Mouse (Mus musculus): ENCODE results near the gene Clec2g. TPM values are rescaled to one million over a fixed set of nuclear protein-coding genes. Genes with fewer than 3 reads are reported as not detected.
"Not testable (repeated sequence)": the region's sequence is repeated elsewhere in the genome, so short reads cannot be mapped to it uniquely, and the experiment has no call there.

Gene Clec2g
- polyA plus RNA-seq, 1 experiment from 2014 or later = not detected

DNA sequence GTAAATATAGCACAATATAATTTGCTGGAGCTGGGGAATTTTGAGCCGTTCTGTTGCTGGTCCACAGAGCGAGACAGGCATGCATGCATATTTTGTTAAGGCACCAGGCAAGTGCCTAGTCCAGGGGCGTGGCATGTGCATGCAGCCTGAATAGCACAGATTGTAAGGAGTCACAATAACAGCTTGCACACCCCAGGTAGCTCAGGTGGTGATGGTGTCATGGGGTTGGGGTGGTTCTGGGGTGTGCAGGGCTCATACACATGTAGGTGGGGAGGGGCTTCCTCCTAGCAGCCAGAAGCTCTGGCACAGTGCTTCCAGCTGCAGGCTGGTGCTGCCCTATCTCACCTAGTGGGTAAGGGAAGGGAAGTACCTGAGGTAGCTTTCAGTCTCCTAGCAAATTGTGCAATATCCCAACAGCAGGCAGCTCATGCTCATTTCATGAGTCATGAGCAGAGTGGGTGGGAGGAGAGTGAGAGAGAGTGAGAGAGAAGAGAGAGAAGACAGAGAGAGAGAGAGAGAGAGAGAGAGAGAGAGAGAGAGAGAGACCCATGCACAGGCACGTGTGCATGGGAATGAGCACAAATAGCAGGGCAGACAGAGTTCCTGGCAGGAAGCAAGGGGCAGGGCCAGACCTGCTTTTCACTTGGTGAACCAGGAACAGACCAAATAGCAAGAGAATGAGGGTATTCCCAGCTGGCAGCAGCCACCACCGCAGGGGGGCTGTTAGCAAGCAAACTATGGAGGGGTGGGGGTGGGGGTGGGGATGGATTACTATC lies 7.7 kb downstream of the Clec2g start:
- no peak overlapping the region for H3K4me2 ChIP-seq
- peaks cover 7% of the 10 kb centered on the region for H3K9me3 ChIP-seq
- no peak overlapping the region for H3K9ac ChIP-seq
- H3K36me3 ChIP-seq (replicated peaks) = no peaks in the 10 kb centered on the region
- H3K4me1 ChIP-seq = no peaks in the 10 kb centered on the region
- ATAC-seq (ENCODE audit: low FRiP score) = no peak
- no peaks in the 10 kb centered on the region for H3K27me3 ChIP-seq
- H3K27ac ChIP-seq = no peak overlapping the region
- no peak overlapping the region for H3K4me3 ChIP-seq (replicated peaks)
- WGBS = 77% methylated on average over 5 of the region's 5 CpGs

- H3K27me3 ChIP-seq = no peaks in the 10 kb centered on the region
- no peak for ATAC-seq (ENCODE audit: low FRiP score)
- H3K4me3 ChIP-seq (replicated peaks) = no peak overlapping the region
- peaks cover 7% of the 10 kb centered on the region for H3K9me3 ChIP-seq
- H3K36me3 ChIP-seq (replicated peaks) = no peaks in the 10 kb centered on the region
- no peak overlapping the region for H3K27ac ChIP-seq
- WGBS = 83% methylated on average over 3 of the region's 3 CpGs
- no peak overlapping the region for H3K4me2 ChIP-seq
- no peaks in the 10 kb centered on the region for H3K4me1 ChIP-seq
- H3K9ac ChIP-seq = no peak overlapping the region
Observed at GRCm38 (mm10) chr6:128945564-128945963, 11.4 kb downstream of the Clec2g start.

GRCm38 (mm10) chr6:128961110-128961509 lies 26.9 kb downstream of the Clec2g start:
- no peaks in the 10 kb centered on the region for H3K36me3 ChIP-seq (replicated peaks)
- no peak overlapping the region for H3K4me2 ChIP-seq
- no peaks in the 10 kb centered on the region for H3K9me3 ChIP-seq
- ATAC-seq (ENCODE audit: low FRiP score) = no peak
- no peaks in the 10 kb centered on the region for H3K4me1 ChIP-seq
- no peak overlapping the region for H3K27ac ChIP-seq
- no peak overlapping the region for H3K9ac ChIP-seq
- no peaks in the 10 kb centered on the region for H3K27me3 ChIP-seq
- WGBS = 91% methylated on average over 1 of the region's 1 CpGs
- no peak overlapping the region for H3K4me3 ChIP-seq (replicated peaks)

DNA sequence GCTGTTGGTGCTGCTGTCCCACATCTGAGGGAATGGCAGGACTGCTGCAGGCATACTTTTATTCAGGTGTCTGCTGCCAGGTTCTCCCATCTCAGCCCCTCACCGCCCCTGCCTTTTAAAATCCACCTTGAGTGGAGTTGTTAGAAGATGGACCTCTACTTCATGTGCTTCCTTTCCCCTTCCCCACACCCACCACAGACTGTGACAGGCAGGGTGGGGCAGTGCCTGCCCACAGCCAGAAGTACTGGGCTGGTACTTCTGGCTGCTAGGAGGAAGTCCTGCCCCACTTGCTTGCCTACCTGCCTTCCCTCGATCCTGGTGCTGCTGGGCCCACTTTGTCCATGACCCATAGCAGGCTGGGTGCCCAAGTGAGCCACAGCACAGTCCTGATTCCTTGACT lies 27.9 kb downstream of the Clec2g start:
- H3K4me2 ChIP-seq; H3K27ac ChIP-seq; H3K4me3 ChIP-seq (replicated peaks); H3K36me3 ChIP-seq (replicated peaks); H3K9me3 ChIP-seq; H3K4me1 ChIP-seq; H3K9ac ChIP-seq; H3K27me3 ChIP-seq; ATAC-seq (ENCODE audit: low FRiP score): not testable (repeated sequence)
- WGBS = 94% methylated on average over 2 of the region's 2 CpGs

GRCm38 (mm10) chr6:128964519-128964918 lies 30.3 kb downstream of the Clec2g start:
- Histone ChIP-seq H3K4me2 (no peak overlapping the region), H3K9ac (no peak overlapping the region), H3K4me3 (replicated peaks) (no peak overlapping the region), H3K9me3 (no peaks in the 10 kb centered on the region), H3K27ac (no peak overlapping the region), H3K27me3 (no peaks in the 10 kb centered on the region), H3K4me1 (no peaks in the 10 kb centered on the region), H3K36me3 (replicated peaks) (no peaks in the 10 kb centered on the region)
- ATAC-seq (ENCODE audit: low FRiP score) = no peak

- H3K4me1 ChIP-seq = no peaks in the 10 kb centered on the region
- no peaks in the 10 kb centered on the region for H3K27me3 ChIP-seq
- no peak overlapping the region for H3K9ac ChIP-seq
- ATAC-seq (ENCODE audit: low FRiP score) = no peak
- no peak overlapping the region for H3K27ac ChIP-seq
- H3K4me2 ChIP-seq = no peak overlapping the region
- H3K9me3 ChIP-seq = no peaks in the 10 kb centered on the region
- H3K36me3 ChIP-seq (replicated peaks) = no peaks in the 10 kb centered on the region
- H3K4me3 ChIP-seq (replicated peaks) = no peak overlapping the region
Observed at GRCm38 (mm10) chr6:128968463-128968862, 34.3 kb downstream of the Clec2g start.

DNA sequence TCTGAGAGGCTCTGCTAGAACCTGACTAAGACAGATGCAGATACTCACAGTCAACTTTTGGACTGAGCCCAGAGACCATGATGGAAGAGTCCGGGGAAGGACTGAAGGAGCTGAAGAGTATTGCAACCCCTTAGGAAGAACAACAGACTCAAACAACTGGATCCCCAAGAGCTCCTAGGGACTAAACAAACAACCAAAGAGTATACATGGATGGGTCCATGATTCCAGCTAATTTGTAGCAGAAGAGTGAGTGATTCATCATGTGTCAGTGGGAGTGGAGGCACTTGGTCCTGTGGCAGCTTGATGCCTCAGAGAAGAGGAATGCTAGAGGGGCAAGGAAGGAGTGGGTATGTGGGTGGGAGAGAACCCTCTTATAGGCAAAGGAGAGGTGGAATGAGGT lies 35.6 kb downstream of the Clec2g start:
- no peak overlapping the region for H3K27ac ChIP-seq
- H3K36me3 ChIP-seq (replicated peaks) = no peaks in the 10 kb centered on the region
- ATAC-seq (ENCODE audit: low FRiP score) = no peak
- H3K4me3 ChIP-seq (replicated peaks) = no peak overlapping the region
- no peaks in the 10 kb centered on the region for H3K4me1 ChIP-seq
- H3K27me3 ChIP-seq = no peaks in the 10 kb centered on the region
- no peaks in the 10 kb centered on the region for H3K9me3 ChIP-seq
- no peak overlapping the region for H3K4me2 ChIP-seq
- no peak overlapping the region for H3K9ac ChIP-seq
- WGBS = 96% methylated on average over 1 of the region's 1 CpGs

- ATAC-seq (ENCODE audit: low FRiP score); H3K27ac ChIP-seq: not testable (repeated sequence)
- 96% methylated on average over 20 of the region's 20 CpGs for WGBS
Observed at GRCm38 (mm10) chr6:128970508-128971393, 36.6 kb downstream of the Clec2g start.

DNA sequence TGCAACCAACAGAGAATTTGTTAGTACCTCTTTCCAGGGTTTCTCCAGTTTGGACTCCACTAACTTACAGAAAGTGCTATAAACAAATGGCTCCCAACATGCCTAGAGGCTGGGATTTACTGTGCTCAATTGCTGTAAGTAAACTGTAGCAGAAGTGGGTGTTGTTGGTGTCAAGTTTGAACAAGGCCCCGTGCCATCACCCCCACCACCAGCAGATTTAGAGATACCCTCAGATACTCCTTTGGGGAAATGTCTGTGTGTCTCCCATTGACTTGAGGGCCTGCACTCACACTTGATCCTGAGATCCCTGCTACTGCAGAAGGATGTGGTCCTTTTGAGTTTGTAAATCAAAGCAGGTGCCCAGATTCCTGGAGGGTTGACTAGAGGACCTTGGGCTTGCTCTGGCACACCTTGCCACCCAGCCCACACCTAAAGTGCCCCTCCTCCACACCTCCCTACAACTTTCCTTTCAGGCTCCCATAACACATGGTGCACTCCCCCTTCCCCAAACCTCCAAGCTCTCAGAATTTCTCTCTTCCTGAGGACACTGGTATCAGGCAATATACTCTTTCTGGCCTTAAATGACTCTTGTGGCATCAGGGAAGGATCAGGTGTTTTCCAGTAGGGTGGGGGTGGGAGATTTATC lies 37.3 kb downstream of the Clec2g start:
- no peak overlapping the region for H3K4me2 ChIP-seq
- H3K4me3 ChIP-seq (replicated peaks) = no peak overlapping the region
- H3K9me3 ChIP-seq = no peaks in the 10 kb centered on the region
- H3K9ac ChIP-seq = no peak overlapping the region
- WGBS = 76% methylated on average over 1 of the region's 1 CpGs
- ATAC-seq (ENCODE audit: low FRiP score) = no peak
- H3K36me3 ChIP-seq (replicated peaks) = no peaks in the 10 kb centered on the region
- no peak overlapping the region for H3K27ac ChIP-seq
- H3K27me3 ChIP-seq = no peaks in the 10 kb centered on the region
- H3K4me1 ChIP-seq = no peaks in the 10 kb centered on the region

More at GRCm38 (mm10) chr6:128970508-128971393, 36.6 kb downstream of the Clec2g start:
- not testable (repeated sequence) for H3K9me3 ChIP-seq; H3K4me2 ChIP-seq; H3K9ac ChIP-seq; H3K4me3 ChIP-seq (replicated peaks); H3K27me3 ChIP-seq; H3K4me1 ChIP-seq; H3K36me3 ChIP-seq (replicated peaks)

DNA sequence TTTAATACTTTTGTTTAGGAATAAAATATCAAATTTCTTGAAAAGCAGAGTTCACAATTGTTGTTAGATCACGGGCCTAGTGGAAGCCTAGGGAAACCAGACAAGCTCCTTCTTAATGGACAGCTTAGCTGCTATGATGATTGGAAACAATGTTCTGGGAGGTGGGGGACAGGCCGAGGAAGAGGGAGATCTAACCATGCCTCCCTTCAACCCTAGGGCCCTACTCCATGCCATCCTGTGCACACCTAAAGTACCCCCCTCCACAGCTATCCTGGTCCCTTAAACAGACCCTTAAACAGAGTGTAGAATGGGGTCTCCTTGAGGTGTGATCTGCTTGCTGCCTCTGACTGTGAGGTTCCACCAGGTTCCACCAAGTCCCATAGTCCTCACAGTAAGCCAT lies 38.0 kb downstream of the Clec2g start:
- Histone ChIP-seq H3K4me3 (replicated peaks) (no peak overlapping the region), H3K36me3 (replicated peaks) (no peaks in the 10 kb centered on the region), H3K9ac (no peak overlapping the region), H3K4me1 (no peaks in the 10 kb centered on the region), H3K4me2 (no peak overlapping the region), H3K27ac (no peak overlapping the region), H3K27me3 (no peaks in the 10 kb centered on the region), H3K9me3 (no peaks in the 10 kb centered on the region)
- ATAC-seq (ENCODE audit: low FRiP score) = no peak
- WGBS = 94% methylated on average over 2 of the region's 2 CpGs

- WGBS = 88% methylated on average over 5 of the region's 5 CpGs
- Histone ChIP-seq H3K4me1 (no peaks in the 10 kb centered on the region), H3K9me3 (no peaks in the 10 kb centered on the region), H3K27ac (no peak overlapping the region), H3K9ac (no peak overlapping the region), H3K4me2 (no peak overlapping the region), H3K4me3 (replicated peaks) (no peak overlapping the region), H3K27me3 (no peaks in the 10 kb centered on the region), H3K36me3 (replicated peaks) (no peaks in the 10 kb centered on the region)
- ATAC-seq (ENCODE audit: low FRiP score) = no peak
Observed at GRCm38 (mm10) chr6:128972687-128973438, 38.7 kb downstream of the Clec2g start.

- Histone ChIP-seq H3K27me3 (no peaks in the 10 kb centered on the region), H3K9me3 (no peaks in the 10 kb centered on the region), H3K4me3 (replicated peaks) (no peak overlapping the region), H3K4me2 (no peak overlapping the region), H3K36me3 (replicated peaks) (no peaks in the 10 kb centered on the region), H3K4me1 (no peaks in the 10 kb centered on the region), H3K9ac (no peak overlapping the region), H3K27ac (no peak overlapping the region)
- 95% methylated on average over 3 of the region's 3 CpGs for WGBS
- no peak for ATAC-seq (ENCODE audit: low FRiP score)
Observed at GRCm38 (mm10) chr6:128973439-128973697, 39.2 kb downstream of the Clec2g start.

Measured in forebrain, embryonic 12.5 days (tissue).